Mouse (Mus musculus): ENCODE data around the gene Fam161a. TPM values are rescaled to one million over a fixed set of nuclear protein-coding genes. Genes with fewer than 3 reads are reported as not detected.

Gene Fam161a
- 4.0 and 4.3 TPM in 2 replicates for polyA plus RNA-seq (2015; fragmentation: Nextera tagmentation; extraction: Ambion mirVana)

- peaks cover 19% of the 10 kb centered on the region for H3K36me3 ChIP-seq (ENCODE audit: insufficient read depth, low read length)
- peak within 1 kb of the TSS; percentile 63 for H3K4me3 ChIP-seq (replicated peaks; ENCODE audit: low read depth, low read length)
- WGBS = under 1% methylated on average over 22 of the region's 22 CpGs
- H3K9me3 ChIP-seq (replicated peaks; ENCODE audit: low read length) = no peaks in the 10 kb centered on the region
- ATAC-seq (replicated peaks; ENCODE audit: low FRiP score, low read depth) (peak; percentile 93), DNase-seq (ENCODE audit: low spot score) (peak; percentile 98)
- peak within 1 kb of the TSS; percentile 62 for H3K9ac ChIP-seq (ENCODE audit: low read depth, low read length)
- H3K27me3 ChIP-seq (ENCODE audit: insufficient read depth, low read length) = no peaks in the 10 kb centered on the region
- H3K27ac ChIP-seq = peak within 1 kb of the TSS; percentile 86
- H3K4me2 ChIP-seq (ENCODE audit: low read length) = peak within 1 kb of the TSS; percentile 82
- no peak for TF ChIP-seq CTCF (IDR thresholded peaks at IDR 0.05; ENCODE audit: low read depth)
- H3K4me1 ChIP-seq (replicated peaks; ENCODE audit: insufficient read depth, low read length) = 0 out of 2 replicates have a peak, but pooled peaks cover 4% of the 10 kb centered on the region
Observed at GRCm38 (mm10) chr11:23007481-23008180, at the start of gene Fam161a. TSS of gene Fam161a (plus strand) at chr11:23007531.

DNA sequence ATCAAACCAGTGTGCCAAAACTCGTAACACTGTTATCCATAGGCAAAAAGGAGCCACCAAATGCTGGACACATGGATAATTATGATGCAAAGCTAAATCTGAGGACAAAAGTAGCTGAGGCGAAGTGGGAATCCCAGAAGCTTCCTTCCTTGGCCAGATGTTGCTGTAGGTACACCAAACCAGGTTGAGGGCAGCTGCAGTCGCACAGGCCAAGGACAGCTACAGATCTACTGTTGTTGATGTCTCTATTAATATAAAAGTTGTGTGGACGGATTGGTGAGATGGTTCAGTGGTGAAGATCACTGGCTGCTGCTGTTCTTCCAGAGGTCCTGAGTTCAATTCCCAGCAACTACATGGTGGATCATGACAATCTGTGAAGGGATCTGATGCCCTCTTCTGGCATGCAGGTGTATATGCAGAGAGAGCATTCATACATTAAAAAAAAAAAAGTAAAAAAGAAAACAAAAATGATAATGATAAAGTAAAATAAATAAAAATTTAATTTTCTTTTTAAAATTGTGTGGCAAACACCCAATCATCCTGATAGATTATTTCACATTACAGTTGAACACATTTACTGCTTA is 49.4 kb upstream of the Fam161a start:
- no peak for ATAC-seq (replicated peaks; ENCODE audit: low FRiP score, low read depth)
- peak; percentile 69 for TF ChIP-seq CTCF (IDR thresholded peaks at IDR 0.05; ENCODE audit: low read depth)

GRCm38 (mm10) chr11:22962101-22962500 is 45.2 kb upstream of the Fam161a start:
- WGBS = 94% methylated on average over 1 of the region's 1 CpGs
- Histone ChIP-seq H3K4me1 (replicated peaks; ENCODE audit: insufficient read depth, low read length) (no peaks in the 10 kb centered on the region), H3K36me3 (ENCODE audit: insufficient read depth, low read length) (no peaks in the 10 kb centered on the region), H3K4me3 (replicated peaks; ENCODE audit: low read depth, low read length) (no peak overlapping the region), H3K9me3 (replicated peaks; ENCODE audit: low read length) (no peaks in the 10 kb centered on the region), H3K27me3 (ENCODE audit: insufficient read depth, low read length) (no peaks in the 10 kb centered on the region), H3K9ac (ENCODE audit: low read depth, low read length) (no peak overlapping the region), H3K4me2 (ENCODE audit: low read length) (no peak overlapping the region), H3K27ac (no peak overlapping the region)
- ATAC-seq (replicated peaks; ENCODE audit: low FRiP score, low read depth) = no peak
- no peak for DNase-seq (ENCODE audit: low spot score)
- TF ChIP-seq CTCF (IDR thresholded peaks at IDR 0.05; ENCODE audit: low read depth) = no peak

More for the DNA sequence above, 49.4 kb upstream of the Fam161a start:
- Histone ChIP-seq H3K27me3 (ENCODE audit: insufficient read depth, low read length) (no peaks in the 10 kb centered on the region), H3K9ac (ENCODE audit: low read depth, low read length) (no peak overlapping the region), H3K36me3 (ENCODE audit: insufficient read depth, low read length) (no peaks in the 10 kb centered on the region), H3K4me1 (replicated peaks; ENCODE audit: insufficient read depth, low read length) (no peaks in the 10 kb centered on the region), H3K9me3 (replicated peaks; ENCODE audit: low read length) (no peaks in the 10 kb centered on the region), H3K27ac (no peak overlapping the region), H3K4me2 (ENCODE audit: low read length) (no peak overlapping the region), H3K4me3 (replicated peaks; ENCODE audit: low read depth, low read length) (no peak overlapping the region)
- 95% methylated on average over 4 of the region's 4 CpGs for WGBS
- no peak for DNase-seq (ENCODE audit: low spot score)

GRCm38 (mm10) chr11:22964401-22964800 is 42.9 kb upstream of the Fam161a start:
- Histone ChIP-seq H3K9me3 (replicated peaks; ENCODE audit: low read length) (no peaks in the 10 kb centered on the region), H3K4me3 (replicated peaks; ENCODE audit: low read depth, low read length) (no peak overlapping the region), H3K4me2 (ENCODE audit: low read length) (no peak overlapping the region), H3K4me1 (replicated peaks; ENCODE audit: insufficient read depth, low read length) (no peaks in the 10 kb centered on the region), H3K27ac (no peak overlapping the region), H3K36me3 (ENCODE audit: insufficient read depth, low read length) (no peaks in the 10 kb centered on the region), H3K9ac (ENCODE audit: low read depth, low read length) (no peak overlapping the region), H3K27me3 (ENCODE audit: insufficient read depth, low read length) (no peaks in the 10 kb centered on the region)
- DNase-seq (ENCODE audit: low spot score) (no peak), ATAC-seq (replicated peaks; ENCODE audit: low FRiP score, low read depth) (no peak)
- WGBS = 61% methylated on average over 4 of the region's 4 CpGs
- no peak for TF ChIP-seq CTCF (IDR thresholded peaks at IDR 0.05; ENCODE audit: low read depth)

DNA sequence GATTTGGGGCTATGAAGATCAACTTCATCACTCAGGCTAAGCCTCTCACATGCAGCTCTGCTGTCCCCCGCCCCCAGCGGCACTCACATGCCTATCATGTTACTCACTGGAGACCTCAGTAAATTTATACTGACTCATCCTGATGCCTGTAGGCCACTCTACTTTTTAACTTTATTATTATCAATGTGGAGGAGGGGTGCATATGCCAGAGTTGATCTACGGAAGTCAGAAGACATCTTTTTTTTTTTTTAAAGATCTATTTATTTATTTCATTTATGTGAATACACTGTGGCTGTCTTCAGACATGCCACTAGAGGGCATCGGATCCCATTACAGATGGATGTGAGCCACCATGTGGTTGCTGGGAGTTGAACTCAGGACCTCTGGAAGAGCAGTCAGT is 41.8 kb upstream of the Fam161a start:
- TF ChIP-seq CTCF (IDR thresholded peaks at IDR 0.05; ENCODE audit: low read depth) = peak; percentile 59
- peak; percentile 26 for DNase-seq (ENCODE audit: low spot score)
- Histone ChIP-seq H3K36me3 (ENCODE audit: insufficient read depth, low read length) (no peaks in the 10 kb centered on the region), H3K4me1 (replicated peaks; ENCODE audit: insufficient read depth, low read length) (no peaks in the 10 kb centered on the region), H3K9ac (ENCODE audit: low read depth, low read length) (no peak overlapping the region), H3K4me3 (replicated peaks; ENCODE audit: low read depth, low read length) (no peak overlapping the region), H3K27ac (no peak overlapping the region), H3K9me3 (replicated peaks; ENCODE audit: low read length) (no peaks in the 10 kb centered on the region), H3K4me2 (ENCODE audit: low read length) (no peak overlapping the region), H3K27me3 (ENCODE audit: insufficient read depth, low read length) (no peaks in the 10 kb centered on the region)
- no peak for ATAC-seq (replicated peaks; ENCODE audit: low FRiP score, low read depth)
- 63% methylated on average over 4 of the region's 4 CpGs for WGBS

GRCm38 (mm10) chr11:22969486-22969885 is 37.8 kb upstream of the Fam161a start:
- WGBS = 60% methylated on average over 6 of the region's 6 CpGs
- Histone ChIP-seq H3K4me3 (replicated peaks; ENCODE audit: low read depth, low read length) (no peak overlapping the region), H3K27ac (no peak overlapping the region), H3K4me2 (ENCODE audit: low read length) (no peak overlapping the region), H3K36me3 (ENCODE audit: insufficient read depth, low read length) (0 out of 2 replicates have a peak, but pooled peaks cover 4% of the 10 kb centered on the region), H3K4me1 (replicated peaks; ENCODE audit: insufficient read depth, low read length) (no peaks in the 10 kb centered on the region), H3K9ac (ENCODE audit: low read depth, low read length) (no peak overlapping the region), H3K9me3 (replicated peaks; ENCODE audit: low read length) (0 out of 2 replicates have a peak, but pooled peaks cover 7% of the 10 kb centered on the region), H3K27me3 (ENCODE audit: insufficient read depth, low read length) (no peaks in the 10 kb centered on the region)
- TF ChIP-seq CTCF (IDR thresholded peaks at IDR 0.05; ENCODE audit: low read depth) = peak; percentile 63
- DNase-seq (ENCODE audit: low spot score) (peak; percentile 70), ATAC-seq (replicated peaks; ENCODE audit: low FRiP score, low read depth) (no peak)
